Mouse (Mus musculus): ENCODE measurements around the gene Vrtn. TPM values are rescaled to one million over a fixed set of nuclear protein-coding genes. Genes with fewer than 3 reads are reported as not detected.
A peak's percentile ranks its signal among the peaks of the same experiment; 100 is the strongest.

The Vrtn gene
- polyA plus RNA-seq, 1 experiment: not detected

DNA sequence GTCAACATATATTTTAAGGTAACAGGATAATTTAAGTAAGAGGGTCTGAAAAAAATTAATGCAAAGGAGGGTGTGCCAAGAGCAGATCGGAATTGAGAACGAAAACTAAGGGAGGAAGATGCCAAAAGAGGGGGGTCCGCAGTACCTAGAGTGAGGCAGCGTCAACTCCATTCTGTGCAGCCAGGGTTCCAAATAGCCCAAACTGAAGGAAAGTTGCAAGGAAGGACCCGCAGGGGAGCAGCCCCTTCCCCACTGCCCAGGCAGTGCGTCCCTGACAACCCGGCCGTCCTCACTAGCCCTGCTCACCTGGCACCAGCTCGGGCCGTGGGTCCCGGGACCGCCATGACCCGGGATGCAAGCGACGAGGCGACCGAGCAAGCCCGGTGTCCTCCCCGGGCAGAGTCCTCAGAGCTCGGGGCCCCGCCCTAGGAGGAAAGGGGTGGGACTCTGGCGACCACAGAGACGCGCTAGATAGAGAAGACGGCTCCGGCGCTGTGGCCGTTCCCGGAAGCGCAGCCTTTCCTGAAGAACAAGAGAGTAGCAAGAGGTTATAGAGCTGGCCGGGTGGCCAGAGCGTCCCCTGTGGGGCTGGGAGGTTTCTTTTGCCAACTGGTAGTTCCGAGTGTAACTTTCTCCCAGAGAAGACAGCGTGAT lies 23.7 kb upstream of the Vrtn start, which contains the start of gene Abcd4:
Abcd4 (minus strand) TSS at position 437 of the 654 bp plus-strand sequence.
- WGBS: under 1% methylated on average over 34 of the region's 34 CpGs
- Histone ChIP-seq H3K4me1 (ENCODE audit: control insufficient read depth, insufficient read depth, low read length) (no peaks in the 10 kb centered on the region; the same call in 1 of the 2 replicates), H3K27ac (ENCODE audit: control insufficient read depth, insufficient read depth, low read depth, low read length, poor library complexity) (peak within 1 kb of the TSS; percentile 54), H3K4me3 (replicated peaks; ENCODE audit: control insufficient read depth, low read depth, low read length) (peak within 1 kb of the TSS; percentile 94)
- TF ChIP-seq CTCF (IDR thresholded peaks at IDR 0.05; ENCODE audit: control insufficient read depth, insufficient read depth, low read length) (peak; percentile 35; the same call in 1 of the 2 replicates), POLR2A (IDR thresholded peaks at IDR 0.05; ENCODE audit: borderline replicate concordance, control insufficient read depth, low read depth, low read length) (peak; percentile 90; the same call in 1 of the 2 replicates)

GRCm38 (mm10) chr12:84617663-84618062 lies 23.2 kb upstream of the Vrtn start:
- WGBS: 5% methylated on average over 10 of the region's 10 CpGs
- H3K4me3 ChIP-seq (replicated peaks; ENCODE audit: control insufficient read depth, low read depth, low read length): peak overlapping the region; percentile 54
- H3K27ac ChIP-seq (ENCODE audit: control insufficient read depth, insufficient read depth, low read depth, low read length, poor library complexity): no peak overlapping the region
- no peaks in the 10 kb centered on the region; the same call in 1 of the 2 replicates for H3K4me1 ChIP-seq (ENCODE audit: control insufficient read depth, insufficient read depth, low read length)
- TF ChIP-seq POLR2A (IDR thresholded peaks at IDR 0.05; ENCODE audit: borderline replicate concordance, control insufficient read depth, low read depth, low read length) (no peak), CTCF (IDR thresholded peaks at IDR 0.05; ENCODE audit: control insufficient read depth, insufficient read depth, low read length) (no peak)

DNA sequence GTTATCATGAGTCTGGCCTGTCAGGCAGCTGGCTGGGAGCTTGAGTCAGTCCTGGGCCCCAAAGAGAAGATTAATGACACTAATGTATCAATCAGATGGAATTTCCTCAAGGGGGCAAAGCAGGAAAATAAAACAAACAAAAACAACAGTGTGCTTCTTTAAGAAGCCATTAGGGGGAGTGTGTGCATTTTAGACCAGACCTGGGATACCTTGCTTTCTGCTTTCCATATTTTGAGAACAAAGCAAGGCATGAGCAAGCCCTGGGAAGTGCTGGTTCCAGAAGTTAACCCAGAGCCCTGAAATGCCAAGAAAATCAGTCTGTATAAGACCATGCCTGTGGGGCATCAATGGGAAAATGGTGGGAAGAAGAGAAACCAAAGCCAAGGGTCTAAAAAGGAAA lies 19.8 kb upstream of the Vrtn start:
- H3K4me3 ChIP-seq (replicated peaks; ENCODE audit: control insufficient read depth, low read depth, low read length): no peak overlapping the region
- no peak overlapping the region for H3K27ac ChIP-seq (ENCODE audit: control insufficient read depth, insufficient read depth, low read depth, low read length, poor library complexity)
- H3K4me1 ChIP-seq (ENCODE audit: control insufficient read depth, insufficient read depth, low read length): no peaks in the 10 kb centered on the region
- TF ChIP-seq CTCF (IDR thresholded peaks at IDR 0.05; ENCODE audit: control insufficient read depth, insufficient read depth, low read length): no peak
- no peak for TF ChIP-seq POLR2A (IDR thresholded peaks at IDR 0.05; ENCODE audit: borderline replicate concordance, control insufficient read depth, low read depth, low read length)

GRCm38 (mm10) chr12:84624601-84625000 lies 16.2 kb upstream of the Vrtn start:
- TF ChIP-seq CTCF (IDR thresholded peaks at IDR 0.05; ENCODE audit: control insufficient read depth, insufficient read depth, low read length) (no peak), POLR2A (IDR thresholded peaks at IDR 0.05; ENCODE audit: borderline replicate concordance, control insufficient read depth, low read depth, low read length) (no peak)
- WGBS: 26% methylated on average over 8 of the region's 8 CpGs
- Histone ChIP-seq H3K4me1 (ENCODE audit: control insufficient read depth, insufficient read depth, low read length) (no peaks in the 10 kb centered on the region), H3K27ac (ENCODE audit: control insufficient read depth, insufficient read depth, low read depth, low read length, poor library complexity) (no peak overlapping the region), H3K4me3 (replicated peaks; ENCODE audit: control insufficient read depth, low read depth, low read length) (no peak overlapping the region)

DNA sequence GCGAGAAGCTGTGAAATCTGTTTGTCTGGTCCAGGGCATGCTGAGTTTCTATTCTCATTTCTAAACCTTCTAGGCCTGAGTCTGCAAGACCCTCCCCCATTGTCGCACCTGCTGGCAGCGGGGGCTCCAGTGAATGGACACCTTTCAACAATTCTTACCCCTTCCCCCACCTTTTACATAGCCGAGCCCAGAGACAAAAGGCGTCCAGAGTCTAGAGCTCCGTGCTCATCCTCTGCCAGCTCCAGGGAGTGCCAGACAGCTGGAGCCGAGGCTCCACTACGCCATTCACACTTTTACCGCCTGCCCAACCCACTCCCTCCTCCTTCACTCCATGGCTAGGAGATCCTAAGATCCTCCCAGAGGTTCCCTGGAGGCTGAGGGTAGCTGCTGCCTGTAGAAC lies 15.7 kb upstream of the Vrtn start:
- no peak overlapping the region for H3K27ac ChIP-seq (ENCODE audit: control insufficient read depth, insufficient read depth, low read depth, low read length, poor library complexity)
- no peak for TF ChIP-seq POLR2A (IDR thresholded peaks at IDR 0.05; ENCODE audit: borderline replicate concordance, control insufficient read depth, low read depth, low read length)
- no peak for TF ChIP-seq CTCF (IDR thresholded peaks at IDR 0.05; ENCODE audit: control insufficient read depth, insufficient read depth, low read length)
- WGBS: 22% methylated on average over 9 of the region's 9 CpGs
- H3K4me1 ChIP-seq (ENCODE audit: control insufficient read depth, insufficient read depth, low read length): no peaks in the 10 kb centered on the region
- H3K4me3 ChIP-seq (replicated peaks; ENCODE audit: control insufficient read depth, low read depth, low read length): no peak overlapping the region

- WGBS: 69% methylated on average over 3 of the region's 3 CpGs
- no peak for TF ChIP-seq POLR2A (IDR thresholded peaks at IDR 0.05; ENCODE audit: borderline replicate concordance, control insufficient read depth, low read depth, low read length)
- TF ChIP-seq CTCF (IDR thresholded peaks at IDR 0.05; ENCODE audit: control insufficient read depth, insufficient read depth, low read length): no peak
- no peak overlapping the region for H3K27ac ChIP-seq (ENCODE audit: control insufficient read depth, insufficient read depth, low read depth, low read length, poor library complexity)
- H3K4me3 ChIP-seq (replicated peaks; ENCODE audit: control insufficient read depth, low read depth, low read length): no peak overlapping the region
- no peaks in the 10 kb centered on the region for H3K4me1 ChIP-seq (ENCODE audit: control insufficient read depth, insufficient read depth, low read length)
Observed at GRCm38 (mm10) chr12:84631867-84632266, 9.0 kb upstream of the Vrtn start.

DNA sequence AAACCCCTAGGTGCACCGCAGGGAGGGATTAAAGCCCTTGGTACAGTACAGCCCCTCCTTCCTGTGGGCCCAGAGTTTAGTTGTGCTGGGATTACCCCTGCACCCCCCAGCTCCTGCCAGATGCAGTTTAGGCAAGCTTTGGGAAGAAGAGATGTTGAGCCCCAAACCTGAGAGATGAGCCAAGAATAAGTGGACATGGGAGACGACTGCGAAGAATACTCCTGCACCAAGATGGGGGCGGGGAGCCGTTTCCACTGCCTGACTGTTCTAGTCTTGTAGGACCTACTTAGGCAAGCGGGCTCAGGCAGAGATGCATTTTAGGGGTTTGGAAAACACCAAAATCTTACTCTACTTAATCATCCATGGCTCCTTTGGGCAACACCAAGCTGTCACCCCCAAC lies 566 bp upstream of the Vrtn start:
- TF ChIP-seq CTCF (IDR thresholded peaks at IDR 0.05; ENCODE audit: control insufficient read depth, insufficient read depth, low read length) (no peak), POLR2A (IDR thresholded peaks at IDR 0.05; ENCODE audit: borderline replicate concordance, control insufficient read depth, low read depth, low read length) (no peak)
- WGBS: 18% methylated on average over 6 of the region's 6 CpGs
- Histone ChIP-seq H3K4me1 (ENCODE audit: control insufficient read depth, insufficient read depth, low read length) (no peaks in the 10 kb centered on the region), H3K27ac (ENCODE audit: control insufficient read depth, insufficient read depth, low read depth, low read length, poor library complexity) (no peak overlapping the region), H3K4me3 (replicated peaks; ENCODE audit: control insufficient read depth, low read depth, low read length) (no peak overlapping the region)

DNA sequence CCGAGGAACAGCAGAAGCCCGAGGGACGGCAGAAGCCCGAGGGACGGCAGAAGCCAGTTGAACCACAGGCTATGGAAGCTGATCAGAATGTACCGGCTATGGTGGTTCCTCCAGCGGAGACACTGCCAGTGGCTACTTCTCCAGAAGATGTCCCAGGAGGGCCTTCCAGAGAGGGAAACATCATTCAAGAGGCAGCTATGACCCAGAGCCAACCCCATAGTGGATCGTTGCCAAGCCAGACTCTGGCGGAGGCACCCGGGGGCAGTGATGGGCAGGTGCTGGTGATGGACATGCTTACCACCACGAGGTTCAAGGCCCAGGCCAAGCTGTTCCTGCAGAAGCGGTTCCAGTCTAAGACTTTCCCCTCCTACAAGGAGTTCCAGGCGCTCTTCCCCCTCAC lies 9.4 kb downstream of the Vrtn start:
- 74% methylated on average over 13 of the region's 13 CpGs for WGBS
- no peak overlapping the region for H3K27ac ChIP-seq (ENCODE audit: control insufficient read depth, insufficient read depth, low read depth, low read length, poor library complexity)

More for the DNA sequence above, 9.4 kb downstream of the Vrtn start:
- TF ChIP-seq CTCF (IDR thresholded peaks at IDR 0.05; ENCODE audit: control insufficient read depth, insufficient read depth, low read length) (no peak), POLR2A (IDR thresholded peaks at IDR 0.05; ENCODE audit: borderline replicate concordance, control insufficient read depth, low read depth, low read length) (no peak)
- Histone ChIP-seq H3K4me3 (replicated peaks; ENCODE audit: control insufficient read depth, low read depth, low read length) (no peak overlapping the region), H3K4me1 (ENCODE audit: control insufficient read depth, insufficient read depth, low read length) (no peaks in the 10 kb centered on the region)

Measured in bone marrow, adult 2 months (tissue).